ENCODE assay signal across 8 mouse cellular contexts in the genomic region with DNA sequence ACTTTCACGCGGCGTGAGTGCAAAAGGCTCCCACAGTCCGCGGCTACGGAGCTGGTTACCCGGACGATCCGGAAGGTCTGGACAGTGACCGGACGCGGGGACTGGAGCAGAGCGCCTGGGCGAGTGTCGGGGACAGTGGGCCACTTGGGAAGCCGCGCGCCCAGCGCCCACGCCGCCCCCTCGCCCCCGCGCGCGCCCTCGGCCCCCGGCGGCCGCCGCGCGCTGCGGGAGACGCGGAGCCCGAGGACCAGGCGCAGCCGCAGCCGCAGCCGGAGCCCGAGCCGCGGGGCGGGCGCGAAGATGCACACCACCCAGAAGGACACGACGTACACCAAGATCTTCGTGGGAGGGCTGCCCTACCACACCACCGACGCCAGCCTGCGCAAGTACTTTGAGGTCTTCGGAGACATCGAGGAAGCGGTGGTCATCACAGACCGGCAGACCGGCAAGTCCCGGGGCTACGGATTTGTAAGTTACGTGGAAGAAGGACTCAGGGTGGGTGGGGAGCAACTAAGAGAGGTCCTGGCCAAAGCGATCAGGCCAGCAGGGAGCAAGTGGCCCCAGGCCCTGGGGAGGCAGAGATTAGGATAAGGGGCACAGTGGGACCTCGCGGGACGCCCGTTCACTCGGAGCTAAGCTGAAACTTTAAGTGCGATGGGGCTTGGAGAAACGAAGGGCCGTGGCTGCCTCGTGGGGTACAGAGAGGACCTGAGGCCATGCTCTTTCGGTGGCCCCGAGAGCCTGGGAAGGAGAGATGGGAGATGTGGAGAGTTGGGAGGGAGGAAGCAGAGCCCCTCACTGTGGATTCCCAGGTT. TPM values are rescaled to one million over a fixed set of nuclear protein-coding genes. Genes with fewer than 3 reads are reported as not detected.
A peak's percentile ranks its signal among the peaks of the same experiment; 100 is the strongest.
DNase-seq lines count a peak whose midpoint lies in the region; ATAC-seq lines count a peak whose summit lies in the region.

No protein-coding gene starts in this region.

- H3K9me3 ChIP-seq in midbrain, embryonic 15.5 days: no peaks in the 10 kb centered on the region

- DNase-seq in adrenal gland, adult (ENCODE audit: inconsistent age in 2 of 2, low spot score in 1 of 2): peak; percentile 31 to 82
- DNase-seq in adrenal gland, postnatal 4 days (ENCODE audit: low spot score in 2 of 2): no peak
- peak; percentile 6 to 25 for DNase-seq in spleen, postnatal 10 days (ENCODE audit: low spot score in 2 of 2)
- DNase-seq in spleen, postnatal 14 days (ENCODE audit: low spot score in 2 of 2): no peak
- DNase-seq in forelimb bud, embryonic 11.5 days (ENCODE audit: low read depth, low spot score): peak; percentile 17
- DNase-seq in left cerebral cortex, postnatal 14 days (ENCODE audit: low spot score in 2 of 2): peak; percentile 28 to 37
- DNase-seq in thymus, postnatal 0 days (ENCODE audit: low spot score): peak; percentile 26

- WGBS in midbrain, embryonic 15.5 days: 1% methylated on average over 73 of the region's 73 CpGs

- peak overlapping the region; percentile 71 for H3K4me3 ChIP-seq in midbrain, embryonic 15.5 days

- peak overlapping the region; percentile 99 for H3K4me2 ChIP-seq in midbrain, embryonic 15.5 days

- peak; percentile 76 for ATAC-seq in midbrain, embryonic 15.5 days (replicated peaks)

- intact Hi-C loops in left cerebral cortex, postnatal 14 days (cut with DNase I): loop anchor here (10.0 kb wide), 1 partner anchor 246 kb away; the partner anchor contains the start of gene Fam8a1

- peak overlapping the region; percentile 75 for H3K27ac ChIP-seq in midbrain, embryonic 15.5 days

- peaks cover 14% of the 10 kb centered on the region for H3K4me1 ChIP-seq in midbrain, embryonic 15.5 days

- H3K36me3 ChIP-seq in midbrain, embryonic 15.5 days (replicated peaks): no peaks in the 10 kb centered on the region

- peak overlapping the region; percentile 61 for H3K9ac ChIP-seq in midbrain, embryonic 15.5 days

- H3K27me3 ChIP-seq in midbrain, embryonic 15.5 days (replicated peaks): no peaks in the 10 kb centered on the region

RNA-seq across cellular contexts. Expression of gene Rbm24, which starts 0.7 kb away (rescaled TPM):
- total RNA-seq in adrenal gland, postnatal 4 days (2021): 10 to 100 TPM in 1 of 2 experiments, 1 to 10 TPM in 1; 5.1 to 15.0 TPM
- total RNA-seq in left cerebral cortex, postnatal 14 days (2021): 10 to 100 TPM; 23.1 to 32.6 TPM
- polyA plus RNA-seq in midbrain, embryonic 15.5 days (2015; fragmentation: Nextera tagmentation; extraction: Ambion mirVana): 4.2 and 5.5 TPM in 2 replicates
- polyA plus RNA-seq in thymus, postnatal 0 days (2015; fragmentation: Nextera tagmentation; extraction: Ambion mirVana): 1.6 and 3.5 TPM in 2 replicates

Comparison
In these comparisons a context has a peak if more than half of its experiments do, and no peak if none do; other contexts are left out.
1. DNase-seq: peak in adrenal gland, adult (2 of 2), spleen, postnatal 10 days (2 of 2), forelimb bud, embryonic 11.5 days (single experiment), left cerebral cortex, postnatal 14 days (2 of 2) and thymus, postnatal 0 days (single experiment); none in adrenal gland, postnatal 4 days (0 of 2) and spleen, postnatal 14 days (0 of 2).